Mouse (Mus musculus) regulatory T cell (primary cell): ENCODE data around the gene Ripor1.

Experiments used
- in situ Hi-C: fragments of 300-600 bp; cut with MboI, MseI; formaldehyde crosslinking; loops from one replicate; pipeline ENCODE4 v1.15.1; 2025; ENCODE audit warnings: high pct_unique_total_duplicates

The Ripor1 gene

GRCm38 (mm10) chr8:105606189-105607023 is 1.4 kb downstream of the Ripor1 start:
- in situ Hi-C loops: no loop called here

GRCm38 (mm10) chr8:105607062-105607461 is 2.0 kb downstream of the Ripor1 start:
- in situ Hi-C loops: no loop called here

- in situ Hi-C loops: no loop called here
These were observed 2.6 kb downstream of the Ripor1 start for GRCm38 (mm10) chr8:105607684-105608083.

GRCm38 (mm10) chr8:105609355-105609754 is 4.3 kb downstream of the Ripor1 start:
- in situ Hi-C loops: no loop called here

GRCm38 (mm10) chr8:105609771-105610170 is 4.7 kb downstream of the Ripor1 start:
- in situ Hi-C loops: loop anchor here (5.0 kb wide), 1 partner anchor 38 kb away; no protein-coding TSS in a partner anchor

GRCm38 (mm10) chr8:105611836-105612235 is 6.8 kb downstream of the Ripor1 start:
- in situ Hi-C loops: loop anchor here (5.0 kb wide), 1 partner anchor 35 kb away; no protein-coding TSS in a partner anchor

- in situ Hi-C loops: loop anchor here (5.0 kb wide), 1 partner anchor 34 kb away; no protein-coding TSS in a partner anchor
These were observed 8.0 kb downstream of the Ripor1 start for GRCm38 (mm10) chr8:105613037-105613436.

GRCm38 (mm10) chr8:105613830-105614511 is 8.9 kb downstream of the Ripor1 start:
- in situ Hi-C loops: loop anchor here (5.0 kb wide), 1 partner anchor 33 kb away; no protein-coding TSS in a partner anchor

- in situ Hi-C loops: loop anchor here (5.0 kb wide), 1 partner anchor 71 kb away; the partner anchor contains the start of gene Carmil2
These were observed 10.9 kb downstream of the Ripor1 start for GRCm38 (mm10) chr8:105615942-105616341.

GRCm38 (mm10) chr8:105617451-105618278 is 12.6 kb downstream of the Ripor1 start:
- in situ Hi-C loops: loop anchor here (5.0 kb wide), 1 partner anchor 70 kb away; the partner anchor contains the start of gene Carmil2

GRCm38 (mm10) chr8:105618279-105618634 is 13.2 kb downstream of the Ripor1 start:
- in situ Hi-C loops: loop anchor here (5.0 kb wide), 1 partner anchor 69 kb away; the partner anchor contains the start of gene Carmil2

- in situ Hi-C loops: loop anchor here (5.0 kb wide), 1 partner anchor 68 kb away; the partner anchor contains the start of gene Carmil2
These were observed 14.0 kb downstream of the Ripor1 start for GRCm38 (mm10) chr8:105618892-105619591.

GRCm38 (mm10) chr8:105620211-105620610 is 15.2 kb downstream of the Ripor1 start:
- in situ Hi-C loops: no loop called here

GRCm38 (mm10) chr8:105620946-105621720 is 16.1 kb downstream of the Ripor1 start:
- in situ Hi-C loops: no loop called here

- in situ Hi-C loops: no loop called here
These were observed 16.8 kb downstream of the Ripor1 start for GRCm38 (mm10) chr8:105621841-105622240.

GRCm38 (mm10) chr8:105622421-105622920 is 17.4 kb downstream of the Ripor1 start:
- in situ Hi-C loops: no loop called here

GRCm38 (mm10) chr8:105623118-105623517 is 18.1 kb downstream of the Ripor1 start:
- in situ Hi-C loops: no loop called here

GRCm38 (mm10) chr8:105623679-105624245 is 18.7 kb downstream of the Ripor1 start:
- in situ Hi-C loops: no loop called here

- in situ Hi-C loops: no loop called here
These were observed 19.3 kb downstream of the Ripor1 start for GRCm38 (mm10) chr8:105624401-105624800.
